Mouse (Mus musculus) liver, embryonic 16.5 days (tissue): Measurements from ENCODE around the gene 4931409K22Rik. TPM values are rescaled to one million over a fixed set of nuclear protein-coding genes. Genes with fewer than 3 reads are reported as not detected.

Experiments used
- ATAC-seq: fragments of 200-750 bp; cut with Nextera tagmentation; 2 replicates; pipeline ENCODE4 v1.8.0; 2017; ENCODE audit warnings: low read depth, mild to moderate bottlenecking, moderate number of reproducible peaks, moderate library complexity
- H3K27ac ChIP-seq: fragments of 300-500 bp; sonication (generic); 2 replicates; pipeline ENCODE4 v1.5.1; 2014; ENCODE audit warnings: mild to moderate bottlenecking, low read length
- H3K27me3 ChIP-seq: fragments of 300-500 bp; sonication (generic); 2 replicates; pipeline ENCODE4 v1.6.1; 2014; ENCODE audit warnings: low read depth, low read length, mixed read lengths; ENCODE audit not compliant: control insufficient read depth, insufficient read depth
- H3K36me3 ChIP-seq: fragments of 300-500 bp; sonication (generic); 2 replicates; pipeline ENCODE4 v1.6.1; 2014; ENCODE audit warnings: mild to moderate bottlenecking; ENCODE audit not compliant: control insufficient read depth, insufficient read depth
- H3K4me1 ChIP-seq: fragments of 300-500 bp; sonication (generic); 2 replicates; pipeline ENCODE4 v1.6.1; 2014; ENCODE audit warnings: low read depth, low read length, mixed read lengths; ENCODE audit not compliant: control insufficient read depth
- H3K4me2 ChIP-seq: fragments of 300-500 bp; sonication (generic); 2 replicates; pipeline ENCODE4 v1.6.1; 2014; ENCODE audit warnings: low read depth, low read length, mixed read lengths
- H3K4me3 ChIP-seq: fragments of 300-500 bp; sonication (generic); 2 replicates; pipeline ENCODE4 v1.5.1; 2014; ENCODE audit warnings: low read depth, mild to moderate bottlenecking, low read length
- H3K9ac ChIP-seq: fragments of 300-500 bp; sonication (generic); 2 replicates; pipeline ENCODE4 v1.6.1; 2014; ENCODE audit warnings: low read depth, low read length
- H3K9me3 ChIP-seq: fragments of 300-500 bp; sonication (generic); replicated peaks from 2 replicates; pipeline ENCODE4 v1.6.1; 2016; ENCODE audit warnings: low read length; ENCODE audit not compliant: control insufficient read depth
- WGBS: fragments of 180-500 bp; shearing (Covaris S2); extraction: QIAGEN DNeasy Blood & Tissue Kit; methylation state at CpG from one replicate; pipeline ENCODE4 v1.1.7; 2014; ENCODE audit not compliant: insufficient replicate concordance; 5-methylcytosine and 5-hydroxymethylcytosine counted together
- polyA plus RNA-seq: library from polyadenylated mRNA; unstranded; fragments of >200 nt; fragmentation: Nextera tagmentation; extraction: Ambion mirVana; gene quantifications from 2 replicates; pipeline ENCODE4 v1.2.1, GENCODE M21; 2015

The 4931409K22Rik gene
- polyA plus RNA-seq: not detected in 2 replicates

DNA sequence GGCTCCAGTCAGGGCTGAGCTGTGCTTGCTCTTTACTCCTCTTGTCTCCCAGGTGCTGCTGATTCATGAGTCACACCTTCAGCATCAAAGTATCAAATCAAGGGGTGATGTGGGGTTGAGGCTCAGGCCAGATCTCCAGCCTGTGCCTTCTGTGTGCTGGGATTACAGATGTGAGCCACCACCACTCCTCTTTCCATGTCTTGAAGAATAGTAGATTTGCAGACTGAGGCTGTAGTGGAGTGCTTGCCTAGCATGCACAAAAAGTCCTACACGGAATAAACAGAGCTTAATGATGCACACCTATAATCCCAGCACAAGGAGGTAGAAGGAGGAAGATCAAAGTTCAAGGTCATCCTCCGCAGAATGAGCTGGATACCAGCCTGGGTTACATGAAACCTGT lies at the start of gene 4931409K22Rik:
TSS of gene 4931409K22Rik (minus strand) at position 101 of the 400 bp plus-strand sequence.
- ATAC-seq: no peak
- H3K9me3 ChIP-seq: no peaks in the 10 kb centered on the region

DNA sequence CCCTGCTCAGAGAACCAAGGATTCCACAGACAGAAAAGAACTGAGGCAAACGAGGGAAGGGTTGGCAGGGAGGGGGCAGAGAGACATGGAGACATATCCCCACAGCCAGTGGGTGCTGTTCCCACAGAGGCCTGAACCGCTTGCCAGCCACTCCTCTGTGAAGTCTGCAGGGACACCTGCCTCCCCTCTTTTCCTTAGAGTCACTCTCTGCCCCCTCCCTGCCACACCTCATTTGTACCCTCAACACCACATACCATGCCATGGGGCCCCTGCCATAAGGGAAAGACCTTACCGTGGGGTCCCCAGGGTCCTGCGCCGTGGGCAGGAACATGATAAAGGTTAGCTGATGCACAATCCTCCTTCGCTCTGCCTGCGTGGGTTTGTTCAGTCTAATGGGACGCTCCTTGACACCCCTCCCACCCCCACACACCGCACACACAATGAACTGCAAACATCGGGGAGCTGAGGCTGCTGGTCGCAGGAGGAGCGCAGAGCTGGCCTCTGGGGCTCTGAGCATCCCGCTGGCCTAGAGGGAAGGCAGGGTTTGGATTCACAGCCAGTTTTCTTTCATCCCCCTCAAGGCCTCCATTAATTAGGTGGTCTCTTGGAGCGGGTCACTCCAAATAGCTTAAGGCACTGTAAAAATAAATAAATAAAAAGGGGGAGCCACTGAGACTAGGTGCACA lies 49.5 kb upstream of the 4931409K22Rik start:
- ATAC-seq: no peak
- peaks cover 56% of the 10 kb centered on the region for H3K27me3 ChIP-seq
- no peak overlapping the region for H3K27ac ChIP-seq
- no peaks in the 10 kb centered on the region for H3K36me3 ChIP-seq
- 46% methylated on average over 14 of the region's 14 CpGs for WGBS
- H3K4me2 ChIP-seq: no peak overlapping the region
- no peaks in the 10 kb centered on the region for H3K9me3 ChIP-seq
- H3K9ac ChIP-seq: no peak overlapping the region
- no peak overlapping the region for H3K4me3 ChIP-seq
- peaks cover 3% of the 10 kb centered on the region; the same call in 1 of the 2 replicates for H3K4me1 ChIP-seq

More for the DNA sequence above, at the start of gene 4931409K22Rik:
- Histone ChIP-seq H3K27me3 (peaks cover 4% of the 10 kb centered on the region; the same call in 1 of the 2 replicates), H3K4me3 (no peak within 1 kb of the TSS), H3K9ac (no peak within 1 kb of the TSS), H3K4me2 (no peak within 1 kb of the TSS), H3K36me3 (no peaks in the 10 kb centered on the region), H3K27ac (no peak within 1 kb of the TSS), H3K4me1 (no peaks in the 10 kb centered on the region)
- 42% methylated on average over 2 of the region's 2 CpGs for WGBS

DNA sequence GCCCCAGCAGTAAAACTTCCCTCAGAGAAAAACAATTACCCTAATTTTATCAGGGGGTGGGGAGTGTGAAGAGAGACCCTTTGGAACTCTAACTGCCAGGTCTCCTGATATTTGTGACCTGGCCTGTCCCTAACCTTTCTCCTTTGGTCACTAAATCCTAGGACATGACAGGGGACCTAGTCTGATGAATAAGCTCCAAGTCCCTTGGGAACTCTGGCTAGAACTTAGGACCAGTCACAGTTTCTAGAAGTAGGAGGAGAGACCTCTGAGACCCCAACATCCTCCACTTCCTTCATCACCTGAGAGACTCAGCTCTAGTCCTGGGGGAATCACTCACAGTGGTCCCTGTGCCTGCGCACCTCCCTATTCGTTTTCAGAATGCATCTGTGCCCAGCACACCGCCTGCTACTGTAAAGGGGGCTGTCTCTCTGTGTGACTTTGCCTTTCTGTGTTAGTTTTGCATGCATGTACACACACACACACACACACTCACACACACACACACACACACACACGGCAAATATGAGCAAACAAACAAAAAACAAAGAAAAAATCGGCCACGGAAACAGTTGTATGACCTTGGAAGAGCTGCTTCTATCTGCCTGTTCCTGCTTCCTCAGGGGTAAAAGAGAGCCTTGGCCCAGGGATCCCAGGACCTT lies 48.8 kb upstream of the 4931409K22Rik start:
- H3K36me3 ChIP-seq: no peaks in the 10 kb centered on the region
- no peak overlapping the region for H3K4me3 ChIP-seq
- H3K9me3 ChIP-seq: no peaks in the 10 kb centered on the region
- no peak overlapping the region for H3K9ac ChIP-seq
- no peak overlapping the region for H3K27ac ChIP-seq
- peaks cover 62% of the 10 kb centered on the region for H3K27me3 ChIP-seq
- peaks cover 3% of the 10 kb centered on the region; the same call in 1 of the 2 replicates for H3K4me1 ChIP-seq
- ATAC-seq: no peak
- 28% methylated on average over 6 of the region's 6 CpGs for WGBS
- H3K4me2 ChIP-seq: peak overlapping the region; percentile 43

DNA sequence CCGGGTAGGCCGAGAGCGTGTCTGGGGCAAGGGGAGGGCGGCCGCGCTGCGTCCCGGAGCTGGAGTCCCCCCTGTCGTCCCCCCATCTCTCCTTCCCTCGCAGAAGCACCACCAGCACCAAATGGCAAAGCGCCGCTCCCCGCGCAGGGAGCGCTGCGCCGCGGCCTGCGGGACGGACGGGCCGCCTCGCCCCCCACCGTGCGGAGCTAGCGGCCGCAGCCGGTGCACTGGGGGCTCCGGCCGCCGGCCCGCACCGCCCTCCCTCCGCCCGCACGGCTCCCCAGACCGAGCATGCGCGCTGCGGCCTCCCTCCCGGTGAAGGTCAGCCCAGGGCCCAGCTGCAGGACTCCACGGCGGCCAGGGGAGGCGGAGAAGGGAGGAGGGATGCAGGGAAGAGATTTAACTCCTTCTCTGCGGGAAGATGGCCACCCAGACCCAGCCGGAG lies 48.1 kb upstream of the 4931409K22Rik start:
- H3K4me2 ChIP-seq: peak overlapping the region; percentile 43
- H3K4me1 ChIP-seq: peaks cover 3% of the 10 kb centered on the region; the same call in 1 of the 2 replicates
- no peak overlapping the region; the same call in 1 of the 2 replicates for H3K27ac ChIP-seq
- peaks cover 69% of the 10 kb centered on the region for H3K27me3 ChIP-seq
- H3K9me3 ChIP-seq: no peaks in the 10 kb centered on the region
- under 1% methylated on average over 45 of the region's 46 CpGs for WGBS
- peak overlapping the region; percentile 48 for H3K9ac ChIP-seq
- peak overlapping the region; percentile 57 for H3K4me3 ChIP-seq
- ATAC-seq: peak; percentile 71
- no peaks in the 10 kb centered on the region for H3K36me3 ChIP-seq

DNA sequence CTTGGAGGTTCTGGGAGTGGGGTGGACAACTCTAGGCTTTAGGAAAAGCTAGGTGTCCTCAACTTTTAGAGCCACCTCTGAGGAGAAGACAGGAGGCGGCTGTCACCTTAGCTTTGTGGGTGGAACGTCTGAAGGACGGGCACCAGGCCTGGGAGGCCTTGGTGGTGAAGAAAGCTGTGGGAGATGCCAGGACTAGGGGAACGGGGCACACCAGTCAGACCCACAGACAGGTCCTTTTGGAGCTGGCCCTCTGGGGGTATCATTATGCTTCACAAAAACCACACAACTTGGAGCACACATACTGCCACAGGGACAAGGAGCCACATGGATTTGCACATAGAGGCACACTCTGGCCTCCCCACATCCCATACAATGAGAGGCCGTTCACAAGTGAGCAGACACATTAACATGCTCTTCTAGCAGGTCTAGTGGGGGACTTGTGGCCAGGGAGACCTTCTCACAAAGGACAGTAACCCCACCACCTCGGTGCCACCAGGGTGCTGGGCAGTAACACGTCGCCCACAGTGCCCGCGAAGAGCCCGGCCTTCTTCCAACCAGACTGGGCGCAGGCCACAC lies 47.6 kb upstream of the 4931409K22Rik start:
- no peaks in the 10 kb centered on the region for H3K36me3 ChIP-seq
- WGBS: 22% methylated on average over 12 of the region's 12 CpGs
- peaks cover 74% of the 10 kb centered on the region for H3K27me3 ChIP-seq
- no peak for ATAC-seq
- no peaks in the 10 kb centered on the region for H3K9me3 ChIP-seq
- H3K4me1 ChIP-seq: peaks cover 3% of the 10 kb centered on the region; the same call in 1 of the 2 replicates
- peak overlapping the region; percentile 48 for H3K9ac ChIP-seq
- peak overlapping the region; percentile 43 for H3K4me2 ChIP-seq
- H3K4me3 ChIP-seq: peak overlapping the region; percentile 57
- no peak overlapping the region; the same call in 1 of the 2 replicates for H3K27ac ChIP-seq

DNA sequence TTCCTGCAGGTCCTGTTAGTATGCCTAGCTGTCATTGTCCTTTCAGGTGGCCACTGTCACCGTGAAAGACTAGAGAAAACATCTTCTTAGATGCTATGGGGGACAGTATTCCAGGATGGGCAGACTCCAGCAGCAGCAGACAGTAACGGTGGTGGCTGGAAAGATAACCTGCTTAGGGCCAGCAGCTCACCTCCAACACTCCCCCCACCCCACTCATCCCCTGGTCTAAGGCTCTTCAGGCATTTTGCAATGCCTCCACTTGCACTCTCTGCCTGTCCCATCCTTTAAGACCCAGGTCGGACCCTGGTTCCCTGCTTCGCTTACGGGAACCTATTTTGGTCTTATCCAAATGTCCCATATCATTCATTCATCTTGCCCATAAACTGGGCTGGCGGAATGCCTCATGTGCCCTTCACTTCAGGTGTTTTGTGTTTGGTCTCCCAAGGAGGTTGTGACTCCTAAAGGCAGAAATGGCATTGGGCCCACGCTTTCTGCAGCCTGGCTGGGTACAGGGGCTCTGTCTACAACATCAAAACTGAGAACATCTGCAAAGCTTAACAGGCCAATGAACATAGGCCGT lies 46.9 kb upstream of the 4931409K22Rik start:
- no peak overlapping the region for H3K4me2 ChIP-seq
- H3K27ac ChIP-seq: no peak overlapping the region
- H3K27me3 ChIP-seq: peaks cover 80% of the 10 kb centered on the region
- H3K4me1 ChIP-seq: peaks cover 3% of the 10 kb centered on the region; the same call in 1 of the 2 replicates
- 52% methylated on average over 8 of the region's 8 CpGs for WGBS
- H3K9ac ChIP-seq: no peak overlapping the region
- no peak for ATAC-seq
- no peaks in the 10 kb centered on the region for H3K36me3 ChIP-seq
- H3K4me3 ChIP-seq: no peak overlapping the region
- no peaks in the 10 kb centered on the region for H3K9me3 ChIP-seq

DNA sequence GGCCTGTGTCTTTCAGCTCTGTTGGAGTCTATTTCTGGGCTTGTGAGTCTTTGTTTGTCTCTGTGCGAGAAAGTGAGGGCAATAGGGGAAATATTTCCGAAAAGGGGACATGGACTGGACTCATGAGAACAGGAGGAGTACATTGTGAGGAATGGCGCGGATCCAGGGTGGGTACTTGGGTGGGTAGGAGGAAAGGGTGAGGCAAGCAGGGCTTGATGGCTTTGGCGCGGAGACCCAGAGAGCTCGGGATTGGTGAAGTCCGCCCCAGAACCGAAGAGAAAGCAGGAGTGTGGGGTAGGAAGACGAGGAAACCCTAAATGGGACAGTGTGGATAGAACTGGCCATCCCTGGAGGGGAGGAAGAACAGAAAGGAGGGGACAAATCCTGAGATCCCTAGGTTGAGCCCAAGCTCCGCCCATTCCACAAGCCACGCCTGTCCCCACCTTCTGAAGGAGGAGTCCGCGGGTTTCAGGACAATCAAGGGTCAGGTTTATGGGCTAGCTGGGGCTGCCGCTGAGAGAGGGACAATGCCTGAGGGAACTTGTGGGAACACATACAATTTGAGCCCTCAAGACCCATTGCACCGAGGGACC lies 46.2 kb upstream of the 4931409K22Rik start:
- no peak overlapping the region for H3K9ac ChIP-seq
- no peaks in the 10 kb centered on the region for H3K36me3 ChIP-seq
- peaks cover 87% of the 10 kb centered on the region for H3K27me3 ChIP-seq
- no peak overlapping the region for H3K27ac ChIP-seq
- 3% methylated on average over 16 of the region's 16 CpGs for WGBS
- H3K9me3 ChIP-seq: no peaks in the 10 kb centered on the region
- H3K4me2 ChIP-seq: peak overlapping the region; percentile 75
- H3K4me3 ChIP-seq: peak overlapping the region; percentile 52
- peak; percentile 66 for ATAC-seq
- peaks cover 7% of the 10 kb centered on the region for H3K4me1 ChIP-seq

DNA sequence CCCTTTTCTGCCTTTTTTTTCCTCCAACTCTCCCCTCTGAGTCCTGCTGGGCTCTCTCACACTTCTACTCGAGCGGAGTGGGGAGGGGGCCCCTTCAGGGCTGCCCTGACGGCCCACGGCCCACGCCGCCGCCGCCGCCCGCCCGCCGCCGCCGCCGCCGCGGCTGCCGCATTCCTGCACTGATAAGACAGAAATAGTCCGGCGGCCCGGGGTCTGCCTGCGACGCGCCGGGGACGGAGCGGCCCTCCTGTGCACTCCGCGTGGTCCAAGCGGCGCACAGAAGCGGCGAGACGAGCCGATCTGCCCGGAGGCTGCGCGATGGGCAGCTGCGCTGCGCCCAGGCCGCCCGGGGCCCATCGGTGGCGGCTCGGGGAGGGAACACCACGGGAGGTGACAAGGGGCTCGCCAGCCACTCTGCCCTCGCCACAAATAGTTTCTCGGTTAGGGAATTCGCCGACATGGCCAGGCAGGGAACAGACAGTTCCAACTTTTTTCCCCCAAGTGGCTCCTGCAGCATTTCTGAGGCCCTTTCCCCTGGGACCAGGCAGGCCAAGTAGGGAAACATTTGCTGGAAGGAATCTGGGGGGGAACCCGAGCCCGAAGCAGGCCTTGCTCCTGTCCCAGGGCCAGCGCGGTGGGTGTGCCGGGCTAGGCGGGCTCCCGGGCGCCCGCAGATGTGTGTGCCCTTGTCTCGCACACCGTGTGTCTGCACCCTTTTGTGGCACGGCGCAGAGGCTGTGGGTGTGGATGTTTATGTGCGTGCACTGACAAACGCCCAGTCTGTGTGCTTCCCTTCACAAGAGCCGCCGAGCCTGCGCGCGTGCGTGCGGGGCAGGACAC lies 45.5 kb upstream of the 4931409K22Rik start:
- Histone ChIP-seq H3K4me2 (peak overlapping the region; percentile 75), H3K9ac (peak overlapping the region; percentile 24; the same call in 1 of the 2 replicates), H3K4me1 (peaks cover 7% of the 10 kb centered on the region), H3K9me3 (no peaks in the 10 kb centered on the region), H3K27ac (peak overlapping the region; percentile 44), H3K27me3 (peaks cover 83% of the 10 kb centered on the region), H3K4me3 (peak overlapping the region; percentile 52), H3K36me3 (no peaks in the 10 kb centered on the region)
- ATAC-seq: peak; percentile 17; the same call in 1 of the 2 replicates
- under 1% methylated on average over 73 of the region's 73 CpGs for WGBS
